Mouse (Mus musculus): ENCODE data around the gene Pptc7.

DNA sequence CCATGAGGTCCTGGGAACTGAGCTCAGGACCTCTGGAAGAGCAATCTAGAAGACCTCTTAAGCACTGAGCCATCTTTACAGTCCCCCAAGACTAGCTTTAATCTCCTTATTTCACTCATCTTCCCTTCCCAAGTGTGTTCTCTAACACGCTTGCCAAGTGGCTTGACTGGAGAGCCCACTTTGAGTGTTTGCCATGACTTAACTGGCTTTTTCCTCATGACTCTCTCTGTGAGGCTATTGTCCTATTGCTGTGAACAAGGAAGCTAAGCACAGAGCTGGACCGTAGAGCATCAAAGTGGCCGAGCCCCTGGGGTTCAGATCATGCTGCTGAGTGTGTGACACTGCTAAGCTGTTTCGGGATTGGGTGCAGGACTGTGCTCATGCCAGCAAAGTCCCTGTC is 28.2 kb downstream of the Pptc7 start:
- no peak for TF ChIP-seq CTCF (IDR thresholded peaks at IDR 0.05; ENCODE audit: extremely low read depth, insufficient read length, insufficient replicate concordance, low read depth, low read length)
- no peak for TF ChIP-seq POLR2A (IDR thresholded peaks at IDR 0.05; ENCODE audit: low read depth, low read length)

Measured in small intestine, adult 2 months (tissue).